Mouse (Mus musculus) CH12F3 (cell line): ENCODE measurements around the gene Fam168a.

Source experiments
- in situ Hi-C: fragments of 300-500 bp; cut with MboI; formaldehyde crosslinking; loops from 2 replicates; pipeline ENCODE4 v1.14.3; 2020; ENCODE audit warnings: low sequenced_read_pairs

Gene Fam168a

DNA sequence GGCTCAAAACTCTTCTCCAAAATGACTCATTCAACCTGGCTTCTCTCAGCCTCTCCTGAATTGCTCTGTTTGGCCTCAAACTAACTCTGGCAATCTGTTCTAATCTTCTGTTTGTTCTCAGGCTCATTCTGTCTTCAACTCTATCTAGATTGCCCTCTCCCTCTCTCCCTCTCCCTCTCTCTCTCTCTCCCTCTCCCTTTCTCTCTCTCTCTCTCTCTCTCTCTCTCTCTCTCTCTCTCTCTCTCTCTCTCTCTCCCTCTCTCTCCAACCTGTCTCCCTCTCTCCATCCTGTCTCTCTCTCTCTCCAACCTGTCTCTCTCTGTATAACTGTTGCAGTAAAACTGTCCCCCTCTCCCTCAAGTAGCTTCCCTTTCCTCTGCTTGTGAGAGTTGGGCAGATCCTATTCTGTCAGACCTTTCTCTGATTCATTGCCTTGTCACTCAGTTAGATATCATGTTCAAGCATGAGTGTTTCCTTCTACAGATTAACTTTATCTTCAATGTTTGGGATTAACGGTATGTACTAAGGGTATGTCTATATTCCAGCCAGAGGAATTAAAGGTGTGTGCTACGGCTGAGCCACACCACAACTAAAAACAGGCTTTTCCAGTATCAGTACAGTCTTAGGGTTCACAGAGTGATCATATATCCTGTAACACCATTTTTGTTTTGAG, 64.4 kb downstream of the Fam168a start:
- in situ Hi-C loops, result no loop called here

DNA sequence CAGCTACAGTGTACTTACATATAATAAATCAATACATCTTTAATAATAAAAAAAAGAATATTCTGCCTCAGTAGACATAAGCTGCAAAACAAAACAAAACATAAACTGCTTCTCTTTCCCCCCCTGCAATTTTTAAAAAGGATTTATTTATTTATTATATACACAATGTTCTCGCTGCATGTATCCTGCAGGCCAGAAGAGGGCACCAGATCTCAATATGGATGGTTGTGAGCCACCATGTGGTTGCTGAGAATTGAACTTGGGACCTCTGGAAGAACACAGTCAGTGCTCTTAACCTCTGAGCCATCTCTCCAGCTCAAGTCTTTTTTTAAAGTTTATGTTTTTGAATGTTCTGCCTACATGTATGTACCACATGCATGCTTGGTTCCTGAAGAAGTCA, 67.8 kb downstream of the Fam168a start:
- in situ Hi-C loops, result no loop called here

DNA sequence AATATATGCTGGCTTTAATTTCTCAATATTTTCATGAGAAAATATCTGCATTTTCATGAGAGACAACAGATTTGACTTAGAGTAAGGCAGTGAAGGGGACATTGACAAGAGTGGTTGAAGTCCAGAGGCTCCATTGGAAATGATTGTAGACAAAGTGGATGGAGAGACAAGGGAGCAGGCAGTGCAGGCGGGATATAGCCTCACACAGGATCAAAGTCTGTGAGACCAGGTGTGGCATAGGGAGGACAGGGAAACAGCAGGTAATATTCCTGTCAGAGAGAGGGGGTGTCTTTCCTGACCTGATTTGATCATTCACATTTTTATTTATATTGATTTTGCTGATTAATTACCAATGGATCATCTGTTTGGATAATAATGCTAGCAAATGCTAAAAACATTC, 69.4 kb downstream of the Fam168a start:
- in situ Hi-C loops, result no loop called here

DNA sequence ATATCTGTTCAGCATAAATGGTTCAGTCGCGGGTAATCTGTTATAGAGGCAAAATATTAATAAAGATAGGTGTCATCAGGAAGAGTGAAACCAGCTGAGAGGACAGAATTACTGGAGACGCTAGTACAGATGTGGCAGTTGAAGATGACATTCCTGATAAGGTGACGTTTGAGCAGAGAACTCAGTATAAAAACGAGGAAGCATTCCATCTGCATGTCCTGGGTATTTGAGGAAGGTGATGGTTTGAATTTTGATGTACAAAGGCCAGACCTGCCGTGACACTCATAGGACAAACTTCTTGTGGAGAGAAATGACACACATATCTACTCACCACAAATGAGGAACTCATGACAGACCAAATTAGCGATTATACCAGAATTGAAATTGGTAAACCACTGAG, 73.8 kb downstream of the Fam168a start:
- in situ Hi-C loops, result no loop called here

DNA sequence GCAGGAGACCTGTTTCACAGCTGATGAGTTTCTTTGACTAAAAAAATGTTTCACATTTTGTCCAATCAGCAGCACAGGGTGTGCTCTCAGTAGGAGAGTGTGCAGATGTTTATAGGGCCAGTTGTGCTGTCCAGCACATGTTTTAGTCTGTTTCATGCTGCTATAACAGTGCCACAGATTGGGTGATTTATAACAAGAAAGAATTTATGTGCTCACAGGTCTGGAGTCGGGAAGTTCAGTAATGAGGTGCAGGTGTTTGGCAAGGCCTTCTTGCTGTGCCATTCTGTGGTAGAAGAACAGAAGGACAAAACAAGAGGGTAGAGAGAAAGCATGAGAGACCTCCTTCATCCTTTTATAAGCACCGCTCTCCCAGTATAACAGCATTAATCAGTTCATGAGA, 78.2 kb downstream of the Fam168a start:
- in situ Hi-C loops, result no loop called here

DNA sequence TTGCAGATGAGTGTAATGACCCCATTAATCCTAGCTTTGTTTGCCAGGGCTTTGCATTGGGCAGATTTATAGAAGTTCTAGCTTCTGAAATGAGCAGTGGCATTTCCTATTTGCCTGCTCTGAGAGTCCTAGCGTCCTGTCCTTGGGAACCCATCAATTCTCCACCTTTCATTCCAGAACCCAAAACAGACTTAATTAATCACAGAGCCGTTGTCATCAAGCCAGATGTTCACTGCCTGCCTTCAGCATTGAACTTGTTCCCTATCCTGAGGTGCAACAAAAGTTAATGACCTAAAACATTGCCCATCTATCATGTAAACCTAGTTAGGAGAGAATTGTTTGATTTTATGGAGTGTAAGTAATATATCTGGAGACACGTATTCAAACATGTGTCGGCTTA, 79.0 kb downstream of the Fam168a start:
- in situ Hi-C loops, result no loop called here

DNA sequence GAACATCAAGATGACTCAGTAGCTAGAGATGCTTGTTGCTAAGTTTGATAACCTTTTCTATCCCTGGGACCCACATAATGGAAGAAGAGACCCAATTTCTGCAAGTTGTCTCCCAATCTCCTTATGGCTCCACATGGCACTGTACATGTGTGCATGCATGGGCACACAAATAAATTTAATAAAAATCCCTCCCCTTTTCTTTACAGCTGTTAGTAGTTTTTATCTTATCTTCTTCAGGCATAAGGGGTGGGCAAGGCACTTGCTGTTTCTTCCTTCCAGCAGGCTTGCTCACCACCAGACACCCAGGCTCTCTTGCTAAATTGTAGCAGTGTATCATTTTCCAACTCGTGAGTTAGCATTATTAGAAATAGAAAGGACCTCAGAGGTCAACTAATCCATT, 79.6 kb downstream of the Fam168a start:
- in situ Hi-C loops, result no loop called here

DNA sequence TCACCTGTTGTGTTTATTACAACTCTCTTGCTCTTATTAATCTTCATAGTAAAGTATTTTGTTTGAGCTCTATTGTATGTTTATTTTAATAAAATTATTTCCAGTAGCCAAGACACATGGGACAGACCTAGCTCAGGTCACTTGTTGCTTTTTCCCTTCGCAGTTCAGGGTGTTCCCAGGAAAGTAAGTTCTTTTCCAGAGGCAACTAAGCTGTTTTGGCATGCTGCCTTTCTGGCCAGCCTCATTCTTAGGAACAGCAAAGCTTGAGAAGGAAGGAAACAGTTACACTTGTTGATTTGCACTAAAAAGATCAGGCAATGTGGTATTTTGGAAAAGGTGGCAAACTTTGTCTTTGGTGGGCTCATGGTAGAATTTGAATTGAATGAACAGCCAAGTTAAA, 81.9 kb downstream of the Fam168a start:
- in situ Hi-C loops, result no loop called here

DNA sequence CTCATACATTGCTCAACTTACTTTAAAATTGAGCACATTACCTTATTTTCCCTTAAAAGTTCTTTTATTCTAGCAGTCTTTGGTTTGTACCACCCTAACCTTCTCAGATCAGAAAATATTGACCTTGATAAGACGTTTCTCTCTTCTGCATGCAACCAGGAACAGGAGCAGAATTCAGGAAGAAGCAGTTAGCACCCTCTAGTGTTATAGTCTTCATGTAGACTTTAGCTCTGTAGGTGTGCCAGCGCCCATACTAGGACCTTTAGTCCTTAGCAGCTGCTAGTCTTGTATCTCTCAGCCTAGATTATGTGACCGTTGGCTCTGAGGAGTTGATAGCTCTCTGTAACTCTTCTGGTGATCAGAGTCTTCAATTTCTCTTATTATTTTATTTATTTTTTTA, 92.4 kb downstream of the Fam168a start:
- in situ Hi-C loops, result no loop called here

DNA sequence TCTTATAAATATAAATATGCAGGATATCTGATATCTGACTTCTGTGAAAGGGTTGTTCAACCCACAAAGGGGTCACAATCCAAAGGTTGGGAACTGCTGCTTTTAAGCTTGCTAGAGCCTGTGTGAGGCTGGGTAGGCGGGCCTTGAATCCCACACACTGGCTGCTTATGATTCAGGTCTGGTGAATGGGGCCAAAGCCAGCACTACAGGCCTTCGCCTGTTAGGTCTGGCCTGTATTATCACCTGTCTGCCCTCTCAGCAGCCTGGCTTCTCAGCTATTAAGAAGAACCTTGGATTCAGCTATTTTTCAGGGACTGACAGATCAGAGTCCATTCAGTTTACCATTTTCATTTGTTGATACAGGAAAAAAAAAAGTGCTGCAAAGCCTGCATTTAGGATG, 99.0 kb downstream of the Fam168a start:
- in situ Hi-C loops, result loop anchor here (25.0 kb wide), 1 partner anchor 268 kb away; the partner anchor contains the start of gene Coa4

DNA sequence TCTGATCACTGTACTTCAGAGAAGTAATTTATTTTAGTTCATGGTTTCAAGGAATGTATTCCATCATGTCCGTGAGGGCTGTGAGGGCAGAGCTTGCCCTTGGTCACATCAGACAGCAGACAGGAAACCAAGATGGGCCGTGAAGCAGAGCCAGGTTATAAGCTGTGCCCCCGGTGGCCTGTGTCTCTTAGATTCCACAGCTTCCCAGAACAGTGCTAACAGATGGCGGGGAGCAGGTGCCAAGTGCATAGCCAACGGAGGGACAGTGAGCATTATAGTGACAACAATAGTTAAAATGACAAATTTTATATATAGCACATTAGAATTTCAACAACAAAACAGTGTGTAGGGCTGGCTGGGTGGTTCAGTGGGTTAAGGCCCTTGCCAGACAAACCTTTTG, 105.5 kb downstream of the Fam168a start:
- in situ Hi-C loops, result loop anchor here (25.0 kb wide), 1 partner anchor 275 kb away; the partner anchor contains the start of gene Coa4

DNA sequence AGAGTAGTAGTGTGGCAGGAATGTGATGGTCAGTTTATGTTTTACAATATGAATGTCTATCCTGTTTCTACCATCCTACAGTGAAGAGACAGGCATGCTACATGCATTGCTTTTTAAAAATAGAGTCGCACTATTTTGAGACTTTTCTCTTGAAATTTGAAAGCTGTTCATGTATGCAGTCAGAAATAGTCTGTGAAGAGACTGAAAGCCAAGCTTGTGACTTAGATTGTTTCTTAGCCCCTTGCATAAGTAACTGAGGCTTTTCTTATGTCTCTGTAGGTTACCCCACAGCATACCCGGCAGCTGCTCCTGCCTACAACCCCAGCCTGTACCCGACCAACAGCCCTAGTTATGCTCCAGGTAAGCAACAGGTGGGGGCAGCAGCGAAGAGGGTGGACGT, 106.2 kb downstream of the Fam168a start:
- in situ Hi-C loops, result loop anchor here (25.0 kb wide), 1 partner anchor 275 kb away; the partner anchor contains the start of gene Coa4

DNA sequence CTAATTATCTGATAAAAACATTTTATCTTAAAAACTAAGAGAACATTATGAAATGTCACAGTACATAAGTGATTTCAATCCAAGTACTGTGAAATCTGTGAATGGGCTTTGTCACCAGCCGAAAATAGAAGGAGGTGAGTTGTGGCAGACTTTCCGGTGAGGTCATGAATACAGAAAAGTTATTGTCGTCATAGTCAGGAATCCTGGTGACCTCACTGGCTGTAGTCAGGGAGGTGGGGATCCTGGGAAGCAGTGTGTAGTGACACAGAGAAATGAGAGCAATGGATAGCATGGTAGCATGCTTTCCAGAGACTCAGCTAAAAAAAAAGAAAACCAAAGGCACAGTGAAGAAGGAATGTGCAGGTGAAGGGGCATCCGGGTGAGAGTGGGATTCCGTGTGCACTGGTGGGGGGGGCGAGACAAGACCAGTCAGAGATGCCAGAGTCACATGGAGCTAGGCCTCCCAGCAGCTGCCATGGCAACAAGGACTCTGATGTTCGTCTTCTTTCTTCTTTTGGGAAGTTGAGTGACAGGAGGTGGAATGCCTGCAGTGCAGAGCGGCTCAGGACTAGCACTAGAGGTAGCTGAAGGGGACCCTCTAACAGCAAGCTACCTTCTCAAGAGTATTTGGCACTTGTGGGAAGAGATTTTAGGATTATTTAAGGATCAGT, 109.6 kb downstream of the Fam168a start:
- in situ Hi-C loops, result loop anchor here (25.0 kb wide), 1 partner anchor 279 kb away; the partner anchor contains the start of gene Coa4

DNA sequence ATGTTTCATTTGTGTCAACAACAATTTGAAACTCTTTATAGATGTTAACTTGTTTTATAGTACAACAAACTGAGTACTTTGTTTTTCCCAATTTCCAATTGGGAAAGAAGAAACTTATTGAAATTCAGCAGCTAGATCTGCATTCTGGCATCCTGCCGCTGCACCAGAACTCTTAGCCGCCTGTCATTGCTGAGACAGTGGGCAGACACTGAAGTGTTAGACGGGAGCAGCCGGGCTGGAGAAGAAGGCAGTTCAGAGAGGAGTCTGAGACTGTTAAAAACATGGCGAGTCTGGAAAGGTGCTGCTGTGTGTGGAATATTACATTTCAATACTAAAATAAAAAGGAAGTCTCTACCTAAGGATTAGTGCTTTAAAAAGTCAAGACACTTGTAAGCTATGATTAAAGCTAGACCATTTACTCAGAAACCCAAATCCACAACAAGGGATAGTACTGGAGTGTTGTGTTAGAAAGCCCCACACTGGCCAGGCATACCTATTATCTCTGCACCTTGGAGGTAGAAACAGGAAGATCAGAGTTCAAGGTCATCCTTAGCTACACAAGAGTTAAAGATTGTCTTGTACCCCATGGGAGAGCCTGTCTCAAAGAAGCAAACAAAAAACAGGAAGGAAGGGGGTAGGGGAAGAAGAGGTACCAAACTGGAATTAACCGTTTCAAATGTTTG, 110.5 kb downstream of the Fam168a start:
- in situ Hi-C loops, result loop anchor here (25.0 kb wide), 1 partner anchor 280 kb away; the partner anchor contains the start of gene Coa4

DNA sequence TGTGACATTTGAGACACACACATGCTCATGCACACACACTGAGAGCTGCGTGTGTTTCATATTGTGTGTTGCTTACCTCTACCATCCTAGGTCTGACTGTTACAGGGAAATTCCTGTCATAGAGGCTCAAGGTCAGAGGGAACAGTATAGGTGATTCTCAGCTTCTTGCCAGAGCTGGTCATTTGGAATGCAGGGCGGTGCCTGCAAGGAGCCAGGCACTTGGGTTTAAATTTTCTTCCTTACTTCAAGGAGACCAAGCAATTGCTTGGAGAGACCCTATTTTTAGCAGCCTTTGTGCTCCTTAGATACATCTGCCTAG, 111.0 kb downstream of the Fam168a start:
- in situ Hi-C loops, result loop anchor here (25.0 kb wide), 1 partner anchor 280 kb away; the partner anchor contains the start of gene Coa4

DNA sequence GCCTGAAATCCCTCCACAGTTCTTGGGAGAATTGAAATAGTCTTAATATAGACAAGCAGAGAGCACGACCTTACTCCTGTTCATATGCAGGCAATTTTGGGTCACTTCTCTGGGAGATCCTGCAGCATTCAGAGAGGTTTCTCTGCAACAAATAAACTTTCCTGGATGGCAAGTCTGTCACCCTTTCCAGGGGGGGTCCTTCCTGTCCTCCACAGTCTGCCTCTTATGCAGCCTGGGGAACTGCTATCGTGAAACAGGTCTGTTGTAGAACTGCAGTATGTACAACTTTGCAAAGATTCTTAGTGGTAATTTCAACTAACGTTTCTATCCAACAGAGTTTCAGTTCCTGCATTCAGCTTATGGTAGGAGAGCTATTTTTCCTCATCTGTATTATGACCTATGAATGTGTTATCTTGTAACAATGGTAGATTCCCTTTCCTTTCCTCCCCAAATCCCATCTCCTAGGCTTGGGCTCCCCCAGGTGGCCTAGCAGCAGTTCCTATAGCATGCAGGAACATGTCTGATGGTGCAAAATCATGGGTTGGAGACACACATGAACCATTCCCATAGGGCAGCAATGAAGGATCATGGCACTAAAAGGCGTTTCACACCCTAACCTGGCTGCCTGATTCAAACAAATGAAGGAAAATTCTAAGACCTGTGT, 112.1 kb downstream of the Fam168a start:
- in situ Hi-C loops, result loop anchor here (25.0 kb wide), 1 partner anchor 281 kb away; the partner anchor contains the start of gene Coa4

DNA sequence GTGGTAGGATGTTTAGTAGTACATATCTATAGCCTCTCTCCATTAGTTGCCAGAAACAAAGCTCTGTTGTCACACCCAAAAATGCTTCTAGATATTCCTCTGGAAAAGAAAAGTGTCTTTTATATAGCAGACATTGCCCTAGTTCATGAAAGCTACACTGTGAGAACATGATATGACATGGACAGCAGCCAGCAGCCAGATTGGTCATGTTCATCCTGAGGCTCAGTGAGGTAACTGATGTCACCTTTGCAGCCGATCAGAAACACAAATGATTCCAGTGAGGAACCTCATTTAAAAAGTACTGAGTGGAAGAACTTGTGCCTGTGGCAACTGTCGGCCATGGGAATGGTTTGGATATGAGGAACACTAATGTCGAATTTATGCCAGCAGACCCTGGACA, 118.2 kb downstream of the Fam168a start:
- in situ Hi-C loops, result loop anchor here (25.0 kb wide), 1 partner anchor 287 kb away; the partner anchor contains the start of gene Coa4

DNA sequence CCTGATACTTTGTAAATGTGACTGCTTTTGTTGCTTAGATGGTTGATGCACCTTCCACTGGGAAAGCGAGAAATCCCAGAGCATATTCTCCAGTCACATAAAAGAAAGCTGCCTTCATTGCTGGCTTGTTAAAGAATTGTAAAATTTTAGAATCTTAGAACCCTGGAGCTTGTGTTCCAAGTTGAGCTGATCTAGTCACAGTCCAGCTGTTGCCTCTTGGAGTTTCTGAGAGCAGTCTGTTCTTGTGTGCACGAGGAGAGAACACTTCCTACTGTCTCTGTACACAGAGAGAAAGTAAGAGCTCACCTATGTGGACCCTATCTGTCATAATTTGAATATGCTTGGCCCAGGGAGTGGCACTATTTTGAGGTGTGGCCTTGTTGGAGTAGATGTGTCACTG, 122.1 kb downstream of the Fam168a start:
- in situ Hi-C loops, result no loop called here

DNA sequence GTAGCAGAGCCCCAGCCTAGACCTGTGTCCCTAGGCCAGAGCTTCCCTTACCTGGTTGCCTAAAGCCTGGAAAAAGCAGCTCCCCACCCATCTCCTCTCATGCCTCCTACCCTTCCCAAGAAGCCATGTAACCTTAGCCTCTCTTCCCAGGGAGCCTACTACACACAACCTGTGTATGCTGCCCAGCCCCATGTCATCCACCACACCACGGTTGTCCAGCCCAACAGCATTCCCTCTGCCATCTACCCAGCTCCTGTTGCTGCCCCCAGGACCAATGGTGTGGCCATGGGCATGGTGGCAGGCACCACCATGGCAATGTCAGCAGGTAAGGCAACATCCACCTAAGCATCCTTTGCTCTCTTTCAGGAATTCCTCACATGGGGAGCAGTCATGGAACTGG, 127.4 kb downstream of the Fam168a start:
- in situ Hi-C loops, result no loop called here

DNA sequence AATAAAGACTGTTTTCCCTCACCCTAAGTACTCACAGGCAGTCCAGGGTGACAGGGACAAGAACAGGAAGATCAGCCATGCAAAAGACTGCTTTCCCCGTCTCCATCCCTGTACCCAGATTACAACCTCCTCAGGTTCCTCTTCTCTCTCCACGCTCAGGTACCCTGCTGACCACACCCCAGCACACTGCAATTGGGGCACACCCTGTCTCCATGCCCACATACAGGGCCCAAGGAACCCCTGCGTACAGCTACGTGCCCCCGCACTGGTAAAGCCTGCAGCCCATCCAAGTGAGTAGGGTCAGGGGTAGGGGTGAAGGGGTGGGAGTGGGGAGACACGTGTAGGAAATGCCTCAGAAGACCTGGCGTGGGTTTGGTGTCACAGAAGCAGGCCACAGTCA, 128.7 kb downstream of the Fam168a start:
- in situ Hi-C loops, result no loop called here

DNA sequence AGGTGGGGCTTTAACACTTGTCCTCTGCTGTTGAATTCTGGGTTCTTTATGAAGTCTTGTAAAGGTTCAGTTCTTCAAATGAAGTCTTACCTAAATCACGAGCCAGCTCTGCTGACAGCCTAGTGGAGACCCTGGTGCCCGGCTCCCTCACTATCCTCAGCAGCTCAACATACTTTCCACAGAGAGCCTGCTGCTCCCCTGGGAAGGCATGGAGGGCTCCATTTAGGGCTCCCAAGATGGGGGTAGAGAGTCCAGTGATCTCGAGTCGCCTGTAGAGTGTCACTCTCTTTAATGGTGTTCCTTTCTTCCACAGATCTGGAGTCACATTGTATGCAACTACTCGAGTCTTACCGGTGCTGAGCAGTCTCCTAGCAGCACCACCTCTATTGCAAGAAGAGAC, 129.3 kb downstream of the Fam168a start:
- in situ Hi-C loops, result no loop called here
